Mouse (Mus musculus): ENCODE measurements around the gene Qk.

Gene Qk

GRCm38 (mm10) chr17:10319685-10320455 lies at the start of gene Qk:
Gene Qk, minus strand, starts transcription at chr17:10319854.
- peak; percentile 94 for DNase-seq

- no peak for DNase-seq
Measured at GRCm38 (mm10) chr17:10367044-10367443, 47.4 kb upstream of the Qk start.

GRCm38 (mm10) chr17:10366577-10366976 lies 46.9 kb upstream of the Qk start:
- no peak for DNase-seq

GRCm38 (mm10) chr17:10365501-10366482 lies 46.1 kb upstream of the Qk start:
- DNase-seq: no peak

- no peak for DNase-seq
Measured at GRCm38 (mm10) chr17:10363151-10363550, 43.5 kb upstream of the Qk start.

GRCm38 (mm10) chr17:10361882-10362291 lies 42.2 kb upstream of the Qk start:
- DNase-seq: no peak

- DNase-seq: no peak
Measured at GRCm38 (mm10) chr17:10360738-10361137, 41.1 kb upstream of the Qk start.

GRCm38 (mm10) chr17:10359466-10359865 lies 39.8 kb upstream of the Qk start:
- no peak for DNase-seq

- no peak for DNase-seq
Measured at GRCm38 (mm10) chr17:10357348-10357747, 37.7 kb upstream of the Qk start.

GRCm38 (mm10) chr17:10356294-10356693 lies 36.6 kb upstream of the Qk start:
- DNase-seq: no peak

GRCm38 (mm10) chr17:10355746-10356145 lies 36.1 kb upstream of the Qk start:
- no peak for DNase-seq

GRCm38 (mm10) chr17:10338286-10338685 lies 18.6 kb upstream of the Qk start:
- DNase-seq: no peak

- no peak for DNase-seq
Measured at GRCm38 (mm10) chr17:10336558-10336957, 16.9 kb upstream of the Qk start.

- DNase-seq: peak; percentile 34
Measured at GRCm38 (mm10) chr17:10335809-10336499, 16.3 kb upstream of the Qk start.

- DNase-seq: peak; percentile 73
Measured at GRCm38 (mm10) chr17:10334957-10335690, 15.5 kb upstream of the Qk start.

- DNase-seq: no peak
Measured at GRCm38 (mm10) chr17:10334481-10334880, 14.8 kb upstream of the Qk start.

GRCm38 (mm10) chr17:10333321-10333720 lies 13.7 kb upstream of the Qk start:
- no peak for DNase-seq

- no peak for DNase-seq
Measured at GRCm38 (mm10) chr17:10332127-10332526, 12.5 kb upstream of the Qk start.

GRCm38 (mm10) chr17:10329461-10329860 lies 9.8 kb upstream of the Qk start:
- DNase-seq: no peak

- no peak for DNase-seq
Measured at GRCm38 (mm10) chr17:10328544-10329100, 9.0 kb upstream of the Qk start.

- DNase-seq: no peak
Measured at GRCm38 (mm10) chr17:10327584-10328210, 8.0 kb upstream of the Qk start.

Data from right cerebral cortex, postnatal 4 days (tissue).